Mouse (Mus musculus) forebrain, embryonic 15.5 days (tissue): ENCODE measurements around the gene Atp5d. TPM values are rescaled to one million over a fixed set of nuclear protein-coding genes. Genes with fewer than 3 reads are reported as not detected.

ENCODE experiments used
- ATAC-seq: fragments of 200-750 bp; cut with Nextera tagmentation; replicated peaks from 2 replicates; pipeline ENCODE4 v1.8.0; 2017; ENCODE audit warnings: mild to moderate bottlenecking, moderate TSS enrichment, moderate library complexity
- H3K27ac ChIP-seq: fragments of 300-500 bp; sonication (generic); replicated peaks from 2 replicates; pipeline ENCODE4 v1.5.1; 2015; ENCODE audit warnings: mild to moderate bottlenecking, inconsistent platforms
- H3K27me3 ChIP-seq: fragments of 300-500 bp; sonication (generic); 2 replicates; pipeline ENCODE4 v1.6.1; 2015; ENCODE audit warnings: inconsistent platforms
- H3K36me3 ChIP-seq: fragments of 300-500 bp; sonication (generic); 2 replicates; pipeline ENCODE4 v1.6.1; 2015; ENCODE audit warnings: mild to moderate bottlenecking, inconsistent platforms
- H3K4me1 ChIP-seq: fragments of 300-500 bp; sonication (generic); 2 replicates; pipeline ENCODE4 v1.6.1; 2015; ENCODE audit warnings: inconsistent platforms
- H3K4me2 ChIP-seq: fragments of 300-500 bp; sonication (generic); replicated peaks from 2 replicates; pipeline ENCODE4 v1.6.1; 2015; ENCODE audit warnings: mild to moderate bottlenecking, inconsistent platforms
- H3K4me3 ChIP-seq: fragments of 300-500 bp; sonication (generic); 2 replicates; pipeline ENCODE4 v1.5.1; 2015; ENCODE audit warnings: mild to moderate bottlenecking, inconsistent platforms
- H3K9ac ChIP-seq: fragments of 300-500 bp; sonication (generic); replicated peaks from 2 replicates; pipeline ENCODE4 v1.6.1; 2015; ENCODE audit warnings: mild to moderate bottlenecking, inconsistent platforms
- H3K9me3 ChIP-seq: fragments of 300-500 bp; sonication (generic); 2 replicates; pipeline ENCODE4 v1.6.1; 2016; ENCODE audit warnings: inconsistent platforms
- WGBS: fragments of 180-500 bp; shearing (Covaris S2); methylation state at CpG from one replicate; pipeline ENCODE4 v1.1.7; 2015; ENCODE audit warnings: mixed read lengths; 5-methylcytosine and 5-hydroxymethylcytosine counted together
- polyA plus RNA-seq: library from polyadenylated mRNA; unstranded; fragments of >200 nt; fragmentation: Nextera tagmentation; extraction: Ambion mirVana; gene quantifications from 2 replicates; pipeline ENCODE4 v1.2.1, GENCODE M21; 2015

The Atp5d gene
- polyA plus RNA-seq, 1 experiment from 2014 or later = 444 TPM

DNA sequence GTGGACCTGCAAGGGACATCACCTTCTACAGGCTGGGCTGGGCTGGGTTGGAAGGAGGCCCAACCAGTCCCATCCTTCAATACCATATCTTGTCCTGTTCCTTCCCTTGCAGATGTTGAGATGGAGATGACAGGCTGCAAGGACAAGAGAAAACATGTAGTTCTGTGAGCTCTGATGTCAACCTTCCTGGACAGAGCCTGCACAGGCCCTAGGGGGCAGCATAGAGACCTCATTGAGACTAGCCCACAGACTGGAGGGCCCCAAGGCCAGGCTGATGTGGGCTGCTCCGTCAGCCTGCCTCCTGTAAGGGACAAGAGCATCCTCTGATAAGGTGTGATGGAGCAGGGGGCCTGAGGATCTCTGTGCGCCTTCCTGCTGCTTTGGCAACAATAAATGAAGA, 36.3 kb downstream of the Atp5d start:
- no peak overlapping the region for H3K4me2 ChIP-seq
- no peak overlapping the region for H3K27ac ChIP-seq
- no peaks in the 10 kb centered on the region for H3K9me3 ChIP-seq
- H3K9ac ChIP-seq = no peak overlapping the region
- peaks cover 49% of the 10 kb centered on the region for H3K4me1 ChIP-seq
- H3K4me3 ChIP-seq = no peak overlapping the region
- WGBS = 43% methylated on average over 2 of the region's 2 CpGs
- no peaks in the 10 kb centered on the region for H3K27me3 ChIP-seq
- H3K36me3 ChIP-seq = peaks cover 26% of the 10 kb centered on the region
- ATAC-seq = no peak

- ATAC-seq = no peak
- no peaks in the 10 kb centered on the region for H3K9me3 ChIP-seq
- no peak overlapping the region for H3K4me3 ChIP-seq
- peaks cover 16% of the 10 kb centered on the region for H3K36me3 ChIP-seq
- H3K27me3 ChIP-seq = no peaks in the 10 kb centered on the region
- no peak overlapping the region for H3K4me2 ChIP-seq
- peaks cover 49% of the 10 kb centered on the region for H3K4me1 ChIP-seq
- H3K27ac ChIP-seq = no peak overlapping the region
- H3K9ac ChIP-seq = no peak overlapping the region
- WGBS = 21% methylated on average over 4 of the region's 4 CpGs
Measured at GRCm38 (mm10) chr10:80175536-80176269, 37.3 kb downstream of the Atp5d start.

- Histone ChIP-seq H3K27me3 (no peaks in the 10 kb centered on the region), H3K9ac (no peak overlapping the region), H3K4me1 (peaks cover 51% of the 10 kb centered on the region), H3K4me2 (no peak overlapping the region), H3K9me3 (no peaks in the 10 kb centered on the region), H3K36me3 (peaks cover 11% of the 10 kb centered on the region), H3K27ac (no peak overlapping the region), H3K4me3 (no peak overlapping the region)
- 79% methylated on average over 5 of the region's 5 CpGs for WGBS
- ATAC-seq = no peak
Measured at GRCm38 (mm10) chr10:80176270-80176834, 37.9 kb downstream of the Atp5d start.

GRCm38 (mm10) chr10:80177441-80178279, 39.2 kb downstream of the Atp5d start:
- no peaks in the 10 kb centered on the region for H3K36me3 ChIP-seq
- no peak overlapping the region; the same call in 1 of the 2 replicates for H3K27ac ChIP-seq
- WGBS = 63% methylated on average over 7 of the region's 7 CpGs
- H3K4me2 ChIP-seq = no peak overlapping the region
- peaks cover 50% of the 10 kb centered on the region for H3K4me1 ChIP-seq
- no peak overlapping the region for H3K9ac ChIP-seq
- no peaks in the 10 kb centered on the region for H3K27me3 ChIP-seq
- H3K4me3 ChIP-seq = no peak overlapping the region
- H3K9me3 ChIP-seq = no peaks in the 10 kb centered on the region
- no peak for ATAC-seq

DNA sequence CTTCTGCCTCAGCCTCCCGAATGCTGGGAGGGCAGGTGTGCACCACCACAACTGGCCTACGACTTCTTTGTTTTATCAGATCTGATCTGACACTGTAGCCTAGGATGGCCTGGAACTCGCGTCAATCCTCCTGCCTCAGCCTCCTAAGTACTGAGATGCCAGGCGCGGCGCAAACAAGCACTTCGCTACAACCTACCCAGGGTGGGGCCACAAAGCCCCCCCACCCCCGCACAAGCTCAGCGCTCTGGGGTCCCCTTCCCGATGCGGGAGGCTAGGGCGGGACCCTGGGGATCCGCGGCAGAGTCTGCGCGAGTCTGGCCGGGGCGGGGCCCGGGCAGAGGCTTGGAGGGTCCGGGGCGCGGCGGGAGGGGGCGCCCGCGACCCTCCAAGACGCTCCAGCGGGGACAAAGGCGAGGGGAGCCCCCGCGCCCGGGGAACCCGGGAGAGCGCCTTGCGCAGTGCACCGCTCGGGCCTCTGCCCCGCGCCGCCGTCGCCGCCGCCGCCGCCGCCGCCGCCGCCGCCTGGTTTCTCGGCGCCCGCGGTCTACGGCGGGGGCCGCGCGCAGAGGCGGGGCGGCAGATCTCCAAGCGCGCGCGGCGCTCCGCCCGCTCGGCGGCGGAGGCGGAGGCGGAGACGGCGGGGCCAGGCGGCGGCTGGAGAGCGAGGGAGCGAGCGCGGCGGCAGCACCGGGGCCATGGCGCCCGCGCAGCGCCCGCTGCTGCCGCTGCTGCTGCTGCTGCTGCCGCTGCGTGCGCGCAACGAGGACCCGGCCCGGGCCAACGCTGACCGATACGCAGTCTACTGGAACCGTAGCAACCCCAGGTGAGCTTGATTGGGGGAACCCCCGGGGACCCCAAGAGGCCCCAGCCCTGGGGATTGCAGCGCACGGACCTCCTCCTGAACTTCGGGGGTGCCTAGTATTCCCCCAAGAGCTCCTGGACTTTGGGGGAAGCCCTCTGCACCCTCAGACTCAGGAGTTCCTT, 40.9 kb downstream of the Atp5d start, which contains the start of gene Efna2:
Gene Efna2, plus strand, starts transcription at position 415 of the 984 bp plus-strand sequence.
- peak within 1 kb of the TSS; percentile 58 for H3K4me3 ChIP-seq
- H3K27me3 ChIP-seq = no peaks in the 10 kb centered on the region
- peaks cover 42% of the 10 kb centered on the region for H3K4me1 ChIP-seq
- 2% methylated on average over 82 of the region's 106 CpGs for WGBS
- peak within 1 kb of the TSS; percentile 71 for H3K4me2 ChIP-seq
- no peaks in the 10 kb centered on the region for H3K9me3 ChIP-seq
- H3K9ac ChIP-seq = peak within 1 kb of the TSS; percentile 78
- 0 out of 2 replicates have a peak, but pooled peaks cover 8% of the 10 kb centered on the region for H3K36me3 ChIP-seq
- H3K27ac ChIP-seq = peak within 1 kb of the TSS; percentile 85
- ATAC-seq = peak; percentile 80

DNA sequence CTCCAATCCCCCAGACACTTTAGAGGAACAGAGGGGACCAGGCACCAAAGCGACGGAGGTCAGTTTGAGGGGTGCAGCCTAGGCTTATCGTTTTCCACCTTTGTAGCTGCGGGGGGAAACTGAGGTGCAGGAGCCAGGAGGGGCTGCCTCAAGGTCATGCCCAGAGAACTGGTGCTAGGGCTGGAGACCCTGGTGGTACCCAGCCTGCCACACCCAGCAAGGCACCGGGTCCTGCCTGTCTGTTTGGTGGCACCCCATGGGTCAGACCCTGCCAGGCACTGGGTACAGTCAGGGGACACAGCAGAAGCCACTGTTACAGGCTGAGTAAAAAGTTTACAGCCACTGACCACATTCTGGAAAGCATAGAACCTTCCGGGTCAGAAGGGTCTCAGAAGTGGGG, 41.9 kb downstream of the Atp5d start:
- WGBS = 49% methylated on average over 6 of the region's 6 CpGs
- ATAC-seq = no peak
- no peaks in the 10 kb centered on the region for H3K27me3 ChIP-seq
- peak overlapping the region; percentile 78 for H3K9ac ChIP-seq
- H3K27ac ChIP-seq = no peak overlapping the region
- H3K4me1 ChIP-seq = peaks cover 42% of the 10 kb centered on the region
- H3K4me2 ChIP-seq = peak overlapping the region; percentile 71
- H3K9me3 ChIP-seq = no peaks in the 10 kb centered on the region
- 0 out of 2 replicates have a peak, but pooled peaks cover 8% of the 10 kb centered on the region for H3K36me3 ChIP-seq
- H3K4me3 ChIP-seq = peak overlapping the region; percentile 58

DNA sequence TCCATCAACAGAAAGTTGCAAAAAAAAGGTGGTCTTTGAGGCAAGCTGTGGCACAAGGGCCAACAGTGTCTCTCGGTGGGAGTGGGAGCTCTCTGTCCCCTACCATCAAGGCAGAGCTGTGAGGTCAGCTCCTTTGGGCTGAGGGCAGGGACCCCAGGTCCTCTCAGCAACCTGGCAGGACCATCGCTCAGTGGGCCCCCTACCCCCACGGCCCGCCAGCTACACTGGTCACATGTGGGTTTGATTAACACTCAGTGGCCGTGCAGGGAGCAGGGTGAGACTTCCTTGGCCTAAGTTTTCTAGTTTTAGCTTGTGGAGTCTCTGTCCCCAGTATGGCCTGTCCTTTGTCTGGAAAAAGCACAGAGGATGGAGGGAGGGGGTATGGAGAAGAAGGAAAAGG, 42.4 kb downstream of the Atp5d start:
- WGBS = 45% methylated on average over 5 of the region's 5 CpGs
- ATAC-seq = no peak
- H3K36me3 ChIP-seq = 0 out of 2 replicates have a peak, but pooled peaks cover 8% of the 10 kb centered on the region
- no peaks in the 10 kb centered on the region for H3K9me3 ChIP-seq
- peak overlapping the region; percentile 58 for H3K4me3 ChIP-seq
- peaks cover 37% of the 10 kb centered on the region for H3K4me1 ChIP-seq
- peak overlapping the region; percentile 78 for H3K9ac ChIP-seq
- H3K27me3 ChIP-seq = no peaks in the 10 kb centered on the region
- no peak overlapping the region for H3K27ac ChIP-seq
- H3K4me2 ChIP-seq = peak overlapping the region; percentile 71

- Histone ChIP-seq H3K9me3 (no peaks in the 10 kb centered on the region), H3K4me2 (no peak overlapping the region), H3K27ac (no peak overlapping the region), H3K4me3 (no peak overlapping the region), H3K27me3 (no peaks in the 10 kb centered on the region), H3K4me1 (peaks cover 33% of the 10 kb centered on the region), H3K36me3 (peaks cover 15% of the 10 kb centered on the region), H3K9ac (no peak overlapping the region)
- 91% methylated on average over 7 of the region's 7 CpGs for WGBS
- ATAC-seq = no peak
Measured at GRCm38 (mm10) chr10:80182547-80182946, 44.1 kb downstream of the Atp5d start.

DNA sequence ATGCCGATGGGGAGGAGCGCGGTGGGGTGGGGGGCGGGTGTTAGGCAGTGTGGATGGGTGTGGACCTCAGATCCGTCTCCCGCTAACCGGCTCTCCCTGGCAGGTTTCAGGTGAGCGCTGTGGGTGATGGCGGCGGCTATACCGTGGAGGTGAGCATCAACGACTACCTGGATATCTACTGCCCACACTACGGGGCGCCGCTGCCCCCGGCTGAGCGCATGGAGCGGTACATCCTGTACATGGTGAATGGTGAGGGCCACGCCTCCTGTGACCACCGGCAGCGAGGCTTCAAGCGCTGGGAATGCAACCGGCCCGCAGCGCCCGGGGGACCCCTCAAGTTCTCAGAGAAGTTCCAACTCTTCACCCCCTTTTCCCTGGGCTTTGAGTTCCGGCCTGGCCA, 48.2 kb downstream of the Atp5d start:
- H3K36me3 ChIP-seq = peaks cover 28% of the 10 kb centered on the region
- no peak overlapping the region for H3K27ac ChIP-seq
- 44% methylated on average over 27 of the region's 27 CpGs for WGBS
- ATAC-seq = no peak
- H3K4me1 ChIP-seq = peaks cover 28% of the 10 kb centered on the region
- H3K9ac ChIP-seq = no peak overlapping the region
- no peak overlapping the region for H3K4me2 ChIP-seq
- H3K4me3 ChIP-seq = no peak overlapping the region
- no peaks in the 10 kb centered on the region for H3K9me3 ChIP-seq
- H3K27me3 ChIP-seq = 0 out of 2 replicates have a peak, but pooled peaks cover 4% of the 10 kb centered on the region

DNA sequence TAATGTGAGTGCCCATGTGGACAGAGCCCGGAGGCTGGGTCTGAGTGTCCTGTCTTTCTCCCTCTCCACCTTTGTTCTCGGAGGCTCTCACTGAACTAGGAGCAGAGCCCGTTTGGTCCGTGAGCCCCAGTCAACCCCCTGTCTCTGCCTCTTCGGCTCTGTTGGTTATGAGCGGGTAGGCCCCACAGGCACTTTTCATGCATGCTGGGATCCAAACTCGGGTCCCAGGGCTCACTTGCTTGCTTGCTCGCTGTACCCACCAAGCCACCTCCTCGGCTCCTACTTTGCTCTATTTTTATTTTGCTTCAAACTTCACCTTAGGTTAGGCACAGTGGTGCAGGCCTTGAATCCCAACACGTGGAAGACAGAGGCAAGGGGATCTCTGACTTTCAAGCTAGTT, 49.3 kb downstream of the Atp5d start:
- 89% methylated on average over 10 of the region's 10 CpGs for WGBS
- Histone ChIP-seq H3K27ac (no peak overlapping the region), H3K4me3 (no peak overlapping the region), H3K4me1 (peaks cover 19% of the 10 kb centered on the region), H3K9ac (no peak overlapping the region), H3K9me3 (no peaks in the 10 kb centered on the region), H3K27me3 (0 out of 2 replicates have a peak, but pooled peaks cover 4% of the 10 kb centered on the region), H3K4me2 (no peak overlapping the region), H3K36me3 (peaks cover 28% of the 10 kb centered on the region)
- ATAC-seq = no peak

DNA sequence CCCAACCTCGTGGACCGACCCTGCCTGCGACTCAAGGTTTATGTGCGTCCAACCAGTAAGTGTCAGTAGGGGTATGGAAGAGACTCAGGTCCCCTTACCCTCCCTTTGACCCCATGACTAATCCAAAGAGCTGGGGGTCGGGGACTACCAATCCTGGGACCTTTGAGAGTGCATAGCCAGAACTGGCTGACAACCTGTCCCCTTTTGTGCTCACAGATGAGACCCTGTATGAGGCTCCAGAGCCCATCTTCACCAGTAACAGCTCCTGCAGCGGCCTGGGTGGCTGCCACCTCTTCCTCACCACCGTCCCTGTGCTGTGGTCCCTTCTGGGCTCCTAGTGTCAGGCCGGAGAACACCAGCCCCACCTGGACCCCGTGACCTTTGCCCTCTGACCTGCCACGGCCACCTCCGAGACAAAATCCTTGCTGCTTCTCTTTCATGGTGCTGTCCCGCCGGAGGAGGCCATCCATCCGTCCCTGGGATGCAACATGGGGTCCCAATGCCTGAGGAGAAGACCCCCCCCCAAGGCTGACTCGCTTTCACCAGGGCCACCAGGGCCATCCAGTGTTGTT, 50.1 kb downstream of the Atp5d start:
- peaks cover 19% of the 10 kb centered on the region for H3K4me1 ChIP-seq
- H3K9me3 ChIP-seq = no peaks in the 10 kb centered on the region
- 0 out of 2 replicates have a peak overlapping the region, but pooled peaks have one; percentile 13 for H3K9ac ChIP-seq
- H3K4me2 ChIP-seq = no peak overlapping the region
- H3K4me3 ChIP-seq = no peak overlapping the region
- no peak for ATAC-seq
- no peak overlapping the region for H3K27ac ChIP-seq
- peaks cover 21% of the 10 kb centered on the region for H3K36me3 ChIP-seq
- 68% methylated on average over 15 of the region's 15 CpGs for WGBS
- H3K27me3 ChIP-seq = 0 out of 2 replicates have a peak, but pooled peaks cover 4% of the 10 kb centered on the region
